Mouse (Mus musculus): Measurements from ENCODE around the gene Mto1. TPM values are rescaled to one million over a fixed set of nuclear protein-coding genes. Genes with fewer than 3 reads are reported as not detected.

Gene Mto1
- polyA plus RNA-seq, 1 experiment: 11.5 TPM

DNA sequence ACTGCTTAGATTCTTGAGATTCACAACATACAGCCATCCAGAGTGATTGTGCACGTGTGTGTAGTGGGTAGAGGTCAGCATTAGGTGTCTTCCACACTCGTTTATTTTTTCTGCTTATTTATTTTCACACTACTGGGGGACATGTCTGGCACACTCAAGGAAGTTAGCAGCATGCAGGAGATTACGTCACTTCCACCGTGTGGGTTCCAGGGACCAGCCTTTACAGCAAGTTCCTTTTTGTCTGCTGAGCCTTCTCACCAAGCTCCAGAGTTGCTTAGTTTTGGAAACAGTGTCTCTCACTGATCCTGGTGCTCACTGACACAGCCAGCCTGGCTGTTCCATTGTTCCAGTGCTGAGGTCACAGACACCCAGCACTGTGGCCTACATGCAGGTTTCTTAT, 3.4 kb downstream of the Mto1 start:
- H3K4me3 ChIP-seq (ENCODE audit: control insufficient read depth, low read depth, low read length): no peak overlapping the region
- no peak overlapping the region for H3K27ac ChIP-seq (ENCODE audit: control insufficient read depth, insufficient read depth, low read depth, low read length)
- peaks cover 8% of the 10 kb centered on the region for H3K4me1 ChIP-seq (ENCODE audit: control insufficient read depth, insufficient read depth, low read length)
- TF ChIP-seq CTCF (IDR thresholded peaks at IDR 0.05; ENCODE audit: control insufficient read depth, insufficient read depth, insufficient replicate concordance, low read depth, low read length): no peak
- TF ChIP-seq POLR2A (IDR thresholded peaks at IDR 0.05; ENCODE audit: control insufficient read depth, low read depth, low read length): no peak
- H3K36me3 ChIP-seq (ENCODE audit: control insufficient read depth, insufficient read depth, low read length): peaks cover 7% of the 10 kb centered on the region
- no peaks in the 10 kb centered on the region for H3K27me3 ChIP-seq (ENCODE audit: control insufficient read depth, insufficient read depth, low read length)

GRCm38 (mm10) chr9:78457026-78457425, 9.0 kb downstream of the Mto1 start:
- Histone ChIP-seq H3K27me3 (ENCODE audit: control insufficient read depth, insufficient read depth, low read length) (no peaks in the 10 kb centered on the region), H3K36me3 (ENCODE audit: control insufficient read depth, insufficient read depth, low read length) (peaks cover 4% of the 10 kb centered on the region), H3K4me1 (ENCODE audit: control insufficient read depth, insufficient read depth, low read length) (no peaks in the 10 kb centered on the region), H3K27ac (ENCODE audit: control insufficient read depth, insufficient read depth, low read depth, low read length) (no peak overlapping the region), H3K4me3 (ENCODE audit: control insufficient read depth, low read depth, low read length) (no peak overlapping the region)
- no peak for TF ChIP-seq POLR2A (IDR thresholded peaks at IDR 0.05; ENCODE audit: control insufficient read depth, low read depth, low read length)
- TF ChIP-seq CTCF (IDR thresholded peaks at IDR 0.05; ENCODE audit: control insufficient read depth, insufficient read depth, insufficient replicate concordance, low read depth, low read length): no peak

DNA sequence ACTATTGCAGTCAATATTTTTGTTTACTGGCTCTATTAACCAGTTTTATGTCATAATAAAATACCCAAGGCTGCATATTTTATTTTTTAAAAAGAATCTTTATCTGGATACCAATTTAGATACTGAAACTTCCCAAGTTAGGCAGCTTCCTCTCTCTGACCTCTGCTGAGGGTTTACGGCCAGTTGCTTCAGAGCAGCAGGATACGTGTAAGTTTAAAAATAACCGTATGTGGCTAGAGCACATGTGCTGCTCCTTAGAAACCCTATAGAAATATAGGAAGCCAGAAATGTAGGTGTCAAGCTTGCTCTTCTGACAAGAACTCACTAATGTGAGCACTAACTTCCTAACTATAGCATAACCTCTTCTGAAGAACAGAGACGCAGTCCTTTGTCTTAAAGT, 15.3 kb downstream of the Mto1 start:
- Histone ChIP-seq H3K27me3 (ENCODE audit: control insufficient read depth, insufficient read depth, low read length) (no peaks in the 10 kb centered on the region), H3K36me3 (ENCODE audit: control insufficient read depth, insufficient read depth, low read length) (peaks cover 6% of the 10 kb centered on the region), H3K27ac (ENCODE audit: control insufficient read depth, insufficient read depth, low read depth, low read length) (no peak overlapping the region), H3K4me3 (ENCODE audit: control insufficient read depth, low read depth, low read length) (no peak overlapping the region), H3K4me1 (ENCODE audit: control insufficient read depth, insufficient read depth, low read length) (no peaks in the 10 kb centered on the region)
- TF ChIP-seq CTCF (IDR thresholded peaks at IDR 0.05; ENCODE audit: control insufficient read depth, insufficient read depth, insufficient replicate concordance, low read depth, low read length) (no peak), POLR2A (IDR thresholded peaks at IDR 0.05; ENCODE audit: control insufficient read depth, low read depth, low read length) (no peak)

DNA sequence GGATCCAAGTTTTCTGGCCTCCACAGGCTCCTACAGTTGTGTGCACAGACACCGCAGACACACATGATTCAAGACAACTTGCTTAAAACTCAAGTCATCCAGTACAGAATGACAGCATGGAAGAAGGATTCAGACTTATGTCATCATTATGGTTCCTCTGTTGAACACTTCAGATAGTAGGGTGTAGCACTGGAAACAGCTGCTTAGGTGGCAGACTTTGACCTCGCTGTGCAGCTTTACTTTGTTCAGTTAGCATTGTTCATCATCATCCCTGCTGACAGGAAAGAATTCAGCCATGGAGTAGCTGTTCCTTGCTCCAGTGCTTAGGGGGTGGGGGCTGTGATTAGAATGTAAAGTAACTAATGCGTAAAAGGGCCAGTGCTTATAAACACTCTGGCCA, 17.7 kb downstream of the Mto1 start:
- TF ChIP-seq CTCF (IDR thresholded peaks at IDR 0.05; ENCODE audit: control insufficient read depth, insufficient read depth, insufficient replicate concordance, low read depth, low read length) (no peak), POLR2A (IDR thresholded peaks at IDR 0.05; ENCODE audit: control insufficient read depth, low read depth, low read length) (no peak)
- no peaks in the 10 kb centered on the region for H3K27me3 ChIP-seq (ENCODE audit: control insufficient read depth, insufficient read depth, low read length)
- H3K4me3 ChIP-seq (ENCODE audit: control insufficient read depth, low read depth, low read length): no peak overlapping the region
- no peak overlapping the region for H3K27ac ChIP-seq (ENCODE audit: control insufficient read depth, insufficient read depth, low read depth, low read length)
- peaks cover 6% of the 10 kb centered on the region for H3K36me3 ChIP-seq (ENCODE audit: control insufficient read depth, insufficient read depth, low read length)
- no peaks in the 10 kb centered on the region for H3K4me1 ChIP-seq (ENCODE audit: control insufficient read depth, insufficient read depth, low read length)

DNA sequence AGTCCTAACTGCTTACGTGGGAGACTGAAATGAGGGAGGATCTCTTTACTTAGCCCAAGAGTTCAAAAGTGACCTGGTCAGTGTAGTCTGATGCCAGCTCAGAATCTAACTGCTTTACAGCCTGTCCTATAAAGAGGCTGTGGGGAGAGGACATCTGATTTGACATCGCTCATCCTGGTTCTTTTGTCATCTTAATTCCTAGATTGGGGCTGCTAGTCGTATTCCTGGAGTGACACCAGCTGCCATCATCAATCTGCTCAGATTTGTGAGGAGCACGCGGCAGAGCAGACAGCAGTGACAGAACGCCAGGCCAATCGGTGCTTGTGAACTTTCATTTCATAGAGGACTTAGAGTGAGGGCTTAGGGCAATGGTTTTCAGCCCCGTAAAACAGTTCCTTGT, 25.6 kb downstream of the Mto1 start:
- Histone ChIP-seq H3K4me1 (ENCODE audit: control insufficient read depth, insufficient read depth, low read length) (no peaks in the 10 kb centered on the region), H3K4me3 (ENCODE audit: control insufficient read depth, low read depth, low read length) (no peak overlapping the region), H3K27me3 (ENCODE audit: control insufficient read depth, insufficient read depth, low read length) (no peaks in the 10 kb centered on the region), H3K36me3 (ENCODE audit: control insufficient read depth, insufficient read depth, low read length) (peaks cover 2% of the 10 kb centered on the region; the same call in 1 of the 2 replicates), H3K27ac (ENCODE audit: control insufficient read depth, insufficient read depth, low read depth, low read length) (no peak overlapping the region)
- TF ChIP-seq POLR2A (IDR thresholded peaks at IDR 0.05; ENCODE audit: control insufficient read depth, low read depth, low read length): no peak
- no peak for TF ChIP-seq CTCF (IDR thresholded peaks at IDR 0.05; ENCODE audit: control insufficient read depth, insufficient read depth, insufficient replicate concordance, low read depth, low read length)

DNA sequence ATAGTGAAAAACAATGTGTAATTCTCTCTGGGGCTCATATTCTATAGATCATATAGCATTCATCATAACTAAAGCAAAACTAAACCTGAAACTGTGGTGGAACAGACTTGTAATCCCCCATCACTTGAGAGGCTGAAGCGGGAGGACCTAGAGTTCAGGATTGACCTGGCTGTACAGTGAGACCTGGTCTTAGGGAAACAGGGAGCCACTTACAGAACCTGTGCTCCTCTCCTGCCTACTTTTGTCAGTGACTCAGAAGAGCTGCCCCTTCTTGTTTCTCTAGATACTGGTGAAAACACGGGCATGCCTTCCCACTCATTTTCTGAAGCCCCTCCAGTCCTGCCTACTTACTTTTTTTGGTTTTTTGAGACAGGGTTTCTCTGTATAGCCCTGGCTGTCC, 26.3 kb downstream of the Mto1 start:
- Histone ChIP-seq H3K4me3 (ENCODE audit: control insufficient read depth, low read depth, low read length) (no peak overlapping the region), H3K27me3 (ENCODE audit: control insufficient read depth, insufficient read depth, low read length) (no peaks in the 10 kb centered on the region), H3K4me1 (ENCODE audit: control insufficient read depth, insufficient read depth, low read length) (no peaks in the 10 kb centered on the region), H3K27ac (ENCODE audit: control insufficient read depth, insufficient read depth, low read depth, low read length) (no peak overlapping the region), H3K36me3 (ENCODE audit: control insufficient read depth, insufficient read depth, low read length) (peaks cover 2% of the 10 kb centered on the region; the same call in 1 of the 2 replicates)
- no peak for TF ChIP-seq POLR2A (IDR thresholded peaks at IDR 0.05; ENCODE audit: control insufficient read depth, low read depth, low read length)
- TF ChIP-seq CTCF (IDR thresholded peaks at IDR 0.05; ENCODE audit: control insufficient read depth, insufficient read depth, insufficient replicate concordance, low read depth, low read length): no peak

DNA sequence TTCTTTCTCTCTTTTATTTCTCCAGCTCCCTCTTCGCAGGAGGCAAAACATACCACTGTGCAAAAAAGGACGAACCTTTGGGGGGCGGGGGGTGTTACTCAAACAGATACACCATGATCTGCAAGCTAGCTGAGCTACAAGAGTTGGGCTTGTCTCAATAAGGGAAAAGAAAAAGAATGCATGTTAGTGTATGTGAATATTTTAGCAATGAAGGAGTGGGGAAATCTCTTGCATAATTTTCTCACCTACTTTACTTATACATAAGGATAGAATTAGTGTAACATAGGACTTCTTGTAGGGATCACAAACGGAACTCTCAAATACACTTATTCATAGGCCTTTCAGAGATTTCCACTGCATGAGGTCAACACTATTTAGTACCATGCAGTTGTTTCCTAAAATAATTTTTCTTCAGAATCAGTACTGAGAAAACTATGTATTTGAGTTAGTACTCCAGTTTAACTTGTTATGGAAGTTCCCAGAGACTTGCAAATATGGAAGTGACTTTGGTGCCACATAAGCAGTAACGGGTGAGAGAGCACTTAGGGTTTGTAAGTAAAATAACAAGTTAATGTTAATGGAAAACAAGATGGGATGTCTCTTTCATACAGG, 26.9 kb downstream of the Mto1 start:
- TF ChIP-seq POLR2A (IDR thresholded peaks at IDR 0.05; ENCODE audit: control insufficient read depth, low read depth, low read length) (no peak), CTCF (IDR thresholded peaks at IDR 0.05; ENCODE audit: control insufficient read depth, insufficient read depth, insufficient replicate concordance, low read depth, low read length) (no peak)
- Histone ChIP-seq H3K36me3 (ENCODE audit: control insufficient read depth, insufficient read depth, low read length) (peaks cover 2% of the 10 kb centered on the region; the same call in 1 of the 2 replicates), H3K27ac (ENCODE audit: control insufficient read depth, insufficient read depth, low read depth, low read length) (no peak overlapping the region), H3K4me3 (ENCODE audit: control insufficient read depth, low read depth, low read length) (no peak overlapping the region), H3K4me1 (ENCODE audit: control insufficient read depth, insufficient read depth, low read length) (no peaks in the 10 kb centered on the region), H3K27me3 (ENCODE audit: control insufficient read depth, insufficient read depth, low read length) (no peaks in the 10 kb centered on the region)

All from testis, adult 2 months (tissue).